Mouse (Mus musculus): ENCODE data around the gene Masp1. TPM values are rescaled to one million over a fixed set of nuclear protein-coding genes. Genes with fewer than 3 reads are reported as not detected.

The Masp1 gene
- total and polyA plus RNA-seq, 2 experiments from 2014 or later, result 21.4 to 29.7 TPM

DNA sequence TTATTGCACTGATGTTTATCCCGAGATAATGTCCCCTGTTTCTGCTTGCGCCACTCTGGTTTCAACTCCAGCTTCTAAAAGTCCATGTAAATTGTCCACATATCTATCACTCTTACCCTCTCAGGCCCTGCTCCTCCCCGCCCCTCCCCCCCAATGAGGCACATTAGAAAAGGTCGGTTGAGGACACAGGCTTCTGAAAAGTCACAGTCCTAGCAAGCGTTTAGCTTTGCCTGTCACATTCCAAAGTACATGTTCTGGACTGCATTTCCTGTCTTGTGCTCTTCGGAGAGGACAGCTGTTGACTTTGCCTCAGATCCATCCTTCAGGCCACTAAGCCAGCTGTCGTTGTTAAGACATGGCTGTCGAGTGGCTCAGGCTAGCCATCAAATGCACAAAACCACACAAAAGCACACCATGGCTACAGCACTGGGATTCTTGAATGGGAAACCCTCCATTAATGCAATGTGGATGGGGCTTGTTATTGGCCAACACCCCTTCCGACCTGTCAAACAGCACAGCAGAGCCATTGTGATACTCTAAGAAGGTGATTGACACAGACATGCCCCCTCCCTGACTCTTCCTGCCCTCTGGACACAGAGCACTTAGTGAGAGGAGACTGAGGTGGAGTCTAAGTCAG lies 103.8 kb downstream of the Masp1 start:
- Histone ChIP-seq H3K36me3 (ENCODE audit: insufficient read depth, low read length) (no peaks in the 10 kb centered on the region), H3K27ac (ENCODE audit: low read depth, low read length) (no peak overlapping the region), H3K9ac (replicated peaks; ENCODE audit: low read length, poor library complexity, severe bottlenecking) (no peak overlapping the region), H3K9me3 (ENCODE audit: low read length) (no peaks in the 10 kb centered on the region), H3K4me3 (ENCODE audit: low read depth, low read length) (no peak overlapping the region), H3K4me1 (ENCODE audit: insufficient read depth, low read length) (peaks cover 2% of the 10 kb centered on the region; the same call in 1 of the 2 replicates), H3K27me3 (ENCODE audit: insufficient read depth, low read length) (no peaks in the 10 kb centered on the region), H3K4me2 (ENCODE audit: low read depth, low read length, poor library complexity, severe bottlenecking) (0 out of 2 replicates have a peak overlapping the region, but pooled peaks have one; percentile 6)
- peak; percentile 22; the same call in 1 of the 2 replicates for ATAC-seq (ENCODE audit: low FRiP score)
- TF ChIP-seq CTCF (IDR thresholded peaks at IDR 0.05), result no peak
- DNase-seq (ENCODE audit: low spot score), result no peak
- 52% methylated on average over 9 of the region's 9 CpGs for WGBS

DNA sequence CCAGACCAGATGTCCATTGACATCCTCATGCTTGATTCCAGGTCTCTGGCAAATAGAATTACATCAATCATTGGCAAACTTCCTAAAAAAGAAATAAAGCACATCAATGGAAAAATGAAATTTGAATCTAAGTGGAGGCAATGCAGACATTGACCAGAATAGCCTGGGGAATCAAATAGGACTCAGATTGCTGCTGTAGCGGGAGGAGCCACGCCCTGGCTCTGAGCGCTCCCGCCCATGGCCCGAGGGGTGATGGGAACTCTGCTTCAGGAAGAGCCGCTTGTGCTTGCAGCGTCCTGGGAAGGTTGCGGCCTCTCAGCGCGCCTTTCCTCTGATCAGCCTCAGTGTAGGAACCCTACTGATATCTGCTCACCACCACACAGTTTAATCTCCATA lies 104.4 kb downstream of the Masp1 start:
- peaks cover 2% of the 10 kb centered on the region; the same call in 1 of the 2 replicates for H3K4me1 ChIP-seq (ENCODE audit: insufficient read depth, low read length)
- no peak overlapping the region for H3K27ac ChIP-seq (ENCODE audit: low read depth, low read length)
- no peak for TF ChIP-seq CTCF (IDR thresholded peaks at IDR 0.05)
- H3K9ac ChIP-seq (replicated peaks; ENCODE audit: low read length, poor library complexity, severe bottlenecking), result no peak overlapping the region
- no peaks in the 10 kb centered on the region for H3K9me3 ChIP-seq (ENCODE audit: low read length)
- H3K27me3 ChIP-seq (ENCODE audit: insufficient read depth, low read length), result no peaks in the 10 kb centered on the region
- no peaks in the 10 kb centered on the region for H3K36me3 ChIP-seq (ENCODE audit: insufficient read depth, low read length)
- DNase-seq (ENCODE audit: low spot score) (no peak), ATAC-seq (ENCODE audit: low FRiP score) (no peak)
- H3K4me2 ChIP-seq (ENCODE audit: low read depth, low read length, poor library complexity, severe bottlenecking), result 0 out of 2 replicates have a peak overlapping the region, but pooled peaks have one; percentile 6
- H3K4me3 ChIP-seq (ENCODE audit: low read depth, low read length), result no peak overlapping the region
- WGBS, result 52% methylated on average over 10 of the region's 10 CpGs

DNA sequence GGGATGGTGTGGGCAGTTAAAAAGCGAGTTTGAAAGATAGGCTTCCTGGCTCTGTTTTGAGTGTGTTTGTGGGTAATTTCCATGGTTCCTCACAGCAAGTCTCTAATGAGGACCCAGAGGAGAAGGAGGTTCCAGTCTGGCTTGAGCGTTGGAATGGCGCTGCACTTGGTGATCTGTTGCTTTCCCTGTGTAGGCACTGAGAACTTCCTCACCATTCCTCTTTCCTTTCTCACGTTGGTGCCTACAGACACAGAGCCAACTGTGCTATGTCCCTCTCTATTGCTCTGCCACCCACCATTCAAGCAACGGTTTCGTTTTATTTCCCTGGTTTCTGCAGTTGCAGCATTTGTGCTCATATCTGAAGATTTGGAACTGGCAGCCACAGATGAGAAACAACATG lies 107.7 kb downstream of the Masp1 start:
- DNase-seq (ENCODE audit: low spot score) (no peak), ATAC-seq (ENCODE audit: low FRiP score) (no peak)
- H3K9me3 ChIP-seq (ENCODE audit: low read length), result no peaks in the 10 kb centered on the region
- no peaks in the 10 kb centered on the region for H3K36me3 ChIP-seq (ENCODE audit: insufficient read depth, low read length)
- H3K27ac ChIP-seq (ENCODE audit: low read depth, low read length), result no peak overlapping the region
- H3K4me2 ChIP-seq (ENCODE audit: low read depth, low read length, poor library complexity, severe bottlenecking), result no peak overlapping the region
- WGBS, result 86% methylated on average over 6 of the region's 6 CpGs
- no peak overlapping the region for H3K9ac ChIP-seq (replicated peaks; ENCODE audit: low read length, poor library complexity, severe bottlenecking)
- H3K4me1 ChIP-seq (ENCODE audit: insufficient read depth, low read length), result peaks cover 2% of the 10 kb centered on the region; the same call in 1 of the 2 replicates
- no peak for TF ChIP-seq CTCF (IDR thresholded peaks at IDR 0.05)
- H3K4me3 ChIP-seq (ENCODE audit: low read depth, low read length), result no peak overlapping the region
- no peaks in the 10 kb centered on the region for H3K27me3 ChIP-seq (ENCODE audit: insufficient read depth, low read length)

DNA sequence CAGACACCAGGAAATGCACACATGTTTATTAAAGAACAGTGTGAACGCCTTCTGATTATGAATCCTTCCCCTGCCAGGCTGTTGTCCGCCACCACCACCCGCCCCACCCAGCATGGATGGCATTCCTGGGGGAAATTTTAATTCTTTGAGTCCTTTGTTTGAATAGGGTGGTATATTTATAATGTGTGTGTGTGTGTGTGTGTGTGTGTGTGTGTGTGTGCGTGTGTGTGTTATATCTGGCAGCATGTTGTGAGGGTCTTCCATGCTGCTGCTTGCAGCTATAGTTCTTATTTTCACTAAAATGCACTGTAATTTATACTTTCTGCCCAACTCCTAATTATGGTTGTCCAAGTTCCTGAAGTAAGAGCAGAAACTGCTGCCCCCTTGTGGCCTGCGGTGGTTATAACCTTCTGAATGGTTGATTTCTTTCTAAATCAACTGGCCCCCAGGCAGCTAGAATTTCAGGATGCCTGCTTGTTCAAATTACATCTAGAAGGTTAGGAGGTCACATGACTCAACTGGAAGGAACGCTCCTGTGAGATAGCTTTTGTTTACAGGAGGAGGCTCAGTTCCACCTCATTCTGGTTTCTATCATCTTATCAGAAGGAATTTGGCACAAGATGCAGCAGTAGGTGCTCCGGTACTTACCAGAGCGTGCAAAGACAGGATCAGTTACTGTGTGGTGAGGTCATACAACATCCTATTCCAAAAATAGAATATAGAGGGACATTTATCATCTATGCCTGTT lies 117.4 kb downstream of the Masp1 start:
- H3K4me3 ChIP-seq (ENCODE audit: low read depth, low read length), result no peak overlapping the region
- no peak overlapping the region for H3K27ac ChIP-seq (ENCODE audit: low read depth, low read length)
- H3K4me1 ChIP-seq (ENCODE audit: insufficient read depth, low read length), result no peaks in the 10 kb centered on the region
- no peaks in the 10 kb centered on the region for H3K27me3 ChIP-seq (ENCODE audit: insufficient read depth, low read length)
- H3K36me3 ChIP-seq (ENCODE audit: insufficient read depth, low read length), result no peaks in the 10 kb centered on the region
- TF ChIP-seq CTCF (IDR thresholded peaks at IDR 0.05), result peak; percentile 91
- H3K9me3 ChIP-seq (ENCODE audit: low read length), result no peaks in the 10 kb centered on the region
- 58% methylated on average over 8 of the region's 8 CpGs for WGBS
- no peak overlapping the region for H3K9ac ChIP-seq (replicated peaks; ENCODE audit: low read length, poor library complexity, severe bottlenecking)
- peak; percentile 83 for DNase-seq (ENCODE audit: low spot score)
- H3K4me2 ChIP-seq (ENCODE audit: low read depth, low read length, poor library complexity, severe bottlenecking), result no peak overlapping the region
- no peak for ATAC-seq (ENCODE audit: low FRiP score)

DNA sequence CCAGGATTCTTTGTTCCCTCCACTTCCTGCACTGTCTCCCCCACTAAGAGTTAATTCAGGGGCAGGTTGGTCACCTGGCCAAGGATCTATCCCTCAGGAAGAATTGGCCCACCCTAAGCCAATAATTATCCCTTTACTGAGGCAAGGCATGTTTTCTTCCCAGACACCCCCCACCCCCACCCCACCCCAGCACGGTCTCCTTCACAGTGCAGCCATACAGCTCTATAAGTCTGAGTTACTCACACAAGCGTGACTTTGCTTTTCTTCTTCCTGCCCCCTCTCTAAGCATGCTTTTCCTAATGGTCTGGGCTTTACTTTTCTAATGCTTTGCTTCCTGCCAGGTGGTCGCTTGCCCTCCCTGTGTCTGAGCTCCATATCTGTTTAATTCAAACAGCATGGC lies 118.7 kb downstream of the Masp1 start:
- TF ChIP-seq CTCF (IDR thresholded peaks at IDR 0.05), result no peak
- Histone ChIP-seq H3K4me3 (ENCODE audit: low read depth, low read length) (no peak overlapping the region), H3K27me3 (ENCODE audit: insufficient read depth, low read length) (no peaks in the 10 kb centered on the region), H3K9ac (replicated peaks; ENCODE audit: low read length, poor library complexity, severe bottlenecking) (no peak overlapping the region), H3K9me3 (ENCODE audit: low read length) (no peaks in the 10 kb centered on the region), H3K4me1 (ENCODE audit: insufficient read depth, low read length) (no peaks in the 10 kb centered on the region), H3K4me2 (ENCODE audit: low read depth, low read length, poor library complexity, severe bottlenecking) (no peak overlapping the region), H3K36me3 (ENCODE audit: insufficient read depth, low read length) (no peaks in the 10 kb centered on the region), H3K27ac (ENCODE audit: low read depth, low read length) (no peak overlapping the region)
- no peak for ATAC-seq (ENCODE audit: low FRiP score)
- no peak for DNase-seq (ENCODE audit: low spot score)
- 59% methylated on average over 3 of the region's 3 CpGs for WGBS

DNA sequence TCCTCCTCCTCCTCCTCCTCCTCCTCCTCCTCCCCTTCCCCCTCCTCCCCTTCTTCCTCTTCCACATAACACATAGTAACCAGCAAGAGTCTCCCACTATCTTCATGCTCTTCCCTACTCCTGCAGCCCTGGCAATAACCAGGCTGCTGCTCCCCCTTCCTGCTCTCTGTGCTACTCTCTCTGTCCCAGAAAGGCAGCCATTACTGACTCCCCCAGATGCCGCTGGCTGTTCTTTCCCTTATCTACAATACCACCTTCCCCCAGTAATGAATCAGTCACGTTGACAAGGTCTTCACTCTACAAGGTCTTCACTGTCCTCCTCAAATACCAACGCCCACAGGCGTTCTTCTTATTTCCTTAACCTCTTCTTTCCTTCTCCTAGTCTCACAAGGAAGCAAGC lies 119.2 kb downstream of the Masp1 start:
- no peak overlapping the region for H3K27ac ChIP-seq (ENCODE audit: low read depth, low read length)
- H3K36me3 ChIP-seq (ENCODE audit: insufficient read depth, low read length), result no peaks in the 10 kb centered on the region
- no peaks in the 10 kb centered on the region for H3K27me3 ChIP-seq (ENCODE audit: insufficient read depth, low read length)
- WGBS, result 80% methylated on average over 4 of the region's 4 CpGs
- no peak for TF ChIP-seq CTCF (IDR thresholded peaks at IDR 0.05)
- H3K4me2 ChIP-seq (ENCODE audit: low read depth, low read length, poor library complexity, severe bottlenecking), result no peak overlapping the region
- ATAC-seq (ENCODE audit: low FRiP score) (no peak), DNase-seq (ENCODE audit: low spot score) (no peak)
- no peak overlapping the region for H3K4me3 ChIP-seq (ENCODE audit: low read depth, low read length)
- H3K4me1 ChIP-seq (ENCODE audit: insufficient read depth, low read length), result no peaks in the 10 kb centered on the region
- H3K9me3 ChIP-seq (ENCODE audit: low read length), result no peaks in the 10 kb centered on the region
- no peak overlapping the region for H3K9ac ChIP-seq (replicated peaks; ENCODE audit: low read length, poor library complexity, severe bottlenecking)

Other genes starting within 250 kb of the Masp1 start
- gene Rtp1, start 91.7 kb downstream of the Masp1 start, total RNA-seq (2014; rRNA removed), result 0.28 and 0.77 TPM in 2 replicates
- gene Rtp1, start 91.7 kb downstream of the Masp1 start, polyA plus RNA-seq (2015; fragmentation: Nextera tagmentation; extraction: Ambion mirVana), result 0.13 and 0.33 TPM in 2 replicates
- gene Rtp4, start 524 bp downstream of the Masp1 start, total RNA-seq (2014; rRNA removed), result 8.4 and 12.1 TPM in 2 replicates
- gene Rtp4, start 524 bp downstream of the Masp1 start, polyA plus RNA-seq (2015; fragmentation: Nextera tagmentation; extraction: Ambion mirVana), result 6.3 and 8.8 TPM in 2 replicates

All from midbrain, postnatal 0 days (tissue).